Mouse (Mus musculus) myocyte (in vitro differentiated cells): ENCODE results near the gene Nfic. TPM values are rescaled to one million over a fixed set of nuclear protein-coding genes. Genes with fewer than 3 reads are reported as not detected.
A peak's percentile ranks its signal among the peaks of the same experiment; 100 is the strongest.

Source experiments
- H3K27me3 ChIP-seq: one replicate; pipeline ENCODE4 v1.6.1; 2011; ENCODE audit not compliant: control insufficient read depth, insufficient read depth, insufficient read length
- H3K36me3 ChIP-seq: one replicate; pipeline ENCODE4 v1.6.1; 2011; ENCODE audit not compliant: control insufficient read depth, insufficient read depth
- H3K4me2 ChIP-seq: one replicate; pipeline ENCODE4 v1.6.1; 2011; ENCODE audit warnings: low read depth, control low read depth
- H3K4me3 ChIP-seq: one replicate; pipeline ENCODE4 v1.5.1; 2011; ENCODE audit warnings: mild to moderate bottlenecking, control low read depth, moderate library complexity
- H3K79me2 ChIP-seq: one replicate; pipeline ENCODE4 v1.6.1; 2011; ENCODE audit not compliant: control insufficient read depth, insufficient read depth
- H3ac ChIP-seq: one replicate; pipeline ENCODE4 v1.6.1; 2011; ENCODE audit not compliant: control insufficient read depth, insufficient read length
- CEBPB ChIP-seq: IDR thresholded peaks from 2 replicates; pipeline ENCODE4 v1.6.1; 2011; ENCODE audit warnings: mild to moderate bottlenecking, moderate library complexity; ENCODE audit not compliant: poor library complexity, insufficient read depth, severe bottlenecking
- E2F4 ChIP-seq: IDR thresholded peaks from one replicate; pipeline ENCODE4 v1.6.1; 2011; ENCODE audit warnings: mild to moderate bottlenecking, control low read depth, moderate library complexity; ENCODE audit not compliant: insufficient read depth
- MAX ChIP-seq: IDR thresholded peaks from one replicate; pipeline ENCODE4 v1.6.1; 2011; ENCODE audit warnings: low read depth, mild to moderate bottlenecking, control low read depth
- MYOD1 ChIP-seq, 3 experiments: IDR thresholded peaks; one replicate each; pipeline ENCODE4 v1.6.1; 2011; ENCODE audit warnings: control low read depth in 2 of 3, low read depth in 2 of 3, mild to moderate bottlenecking in 2 of 3, moderate library complexity in 1 of 3; ENCODE audit not compliant: insufficient read length in 2 of 3, control insufficient read depth in 1 of 3
- MYOG ChIP-seq, 3 experiments: IDR thresholded peaks; one replicate each; pipeline ENCODE4 v1.6.1; 2011; ENCODE audit warnings: control low read depth in 2 of 3, low read depth in 2 of 3, mild to moderate bottlenecking in 2 of 3; ENCODE audit not compliant: insufficient read length in 2 of 3, control insufficient read depth in 1 of 3, insufficient read depth in 1 of 3
- POLR2A ChIP-seq: IDR thresholded peaks from one replicate; pipeline ENCODE4 v1.6.1; 2011; ENCODE audit warnings: low read depth, mild to moderate bottlenecking, control low read depth, moderate library complexity; ENCODE audit not compliant: insufficient read length
- POLR2AphosphoS2 ChIP-seq: IDR thresholded peaks from one replicate; pipeline ENCODE4 v1.6.1; 2011; ENCODE audit warnings: low read depth, control low read depth; ENCODE audit not compliant: insufficient read length
- REST ChIP-seq: IDR thresholded peaks from one replicate; pipeline ENCODE4 v1.6.1; 2011; ENCODE audit warnings: mild to moderate bottlenecking, control low read depth, moderate library complexity; ENCODE audit not compliant: insufficient read depth, insufficient read length
- SRF ChIP-seq: IDR thresholded peaks from one replicate; pipeline ENCODE4 v1.6.1; 2011; ENCODE audit warnings: low read depth; ENCODE audit not compliant: control insufficient read depth, insufficient read length
- TCF12 ChIP-seq: IDR thresholded peaks from one replicate; pipeline ENCODE4 v1.6.1; 2011; ENCODE audit warnings: mild to moderate bottlenecking, control low read depth; ENCODE audit not compliant: poor library complexity, insufficient read depth, severe bottlenecking
- TCF3 ChIP-seq: IDR thresholded peaks from one replicate; pipeline ENCODE4 v1.6.1; 2011; ENCODE audit warnings: low read depth, control low read depth; ENCODE audit not compliant: insufficient read length
- USF1 ChIP-seq: IDR thresholded peaks from one replicate; pipeline ENCODE4 v1.6.1; 2011; ENCODE audit warnings: low read depth, mild to moderate bottlenecking, control low read depth, moderate library complexity
- polyA plus RNA-seq: library from polyadenylated mRNA; unstranded; fragments of >200 nt; fragmentation: generic; extraction: Trizol; gene quantifications from one replicate; pipeline ENCODE4 v1.2.1, GENCODE M21; 2012; ENCODE audit warnings: missing spikeins

The Nfic gene
- polyA plus RNA-seq, 1 experiment: 115 TPM

DNA sequence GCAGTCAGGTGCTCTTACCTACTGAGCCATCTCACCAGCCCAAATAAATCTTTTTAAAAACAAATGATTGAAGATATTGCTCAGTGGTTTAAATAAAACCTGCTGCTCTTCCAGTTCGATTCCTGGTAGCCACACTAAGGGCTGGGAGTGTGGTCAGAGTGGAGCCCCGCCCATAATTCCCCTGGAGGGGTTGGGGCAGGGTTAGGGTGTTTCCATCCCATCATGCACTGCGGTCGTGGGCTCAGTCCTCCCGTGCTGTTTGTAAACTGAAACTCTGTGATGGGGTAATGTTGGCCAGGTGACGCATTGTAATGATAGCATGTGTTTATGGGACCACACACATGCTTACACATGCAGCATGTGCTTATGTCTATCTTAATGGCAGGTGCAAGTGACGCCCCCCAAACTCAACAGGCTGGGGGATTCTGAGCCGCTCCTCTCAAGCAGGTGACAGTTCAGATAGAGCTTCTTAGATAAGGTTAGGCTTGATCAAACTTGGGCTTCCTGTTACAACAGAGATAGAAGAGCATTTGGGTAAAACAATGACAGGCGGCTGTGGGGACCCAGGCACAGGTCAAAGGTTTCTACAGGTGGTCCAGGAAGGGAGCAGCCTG, 103.7 kb downstream of the Nfic start:
- Histone ChIP-seq H3K79me2 (no peaks in the 10 kb centered on the region), H3K4me2 (peak overlapping the region; percentile 68), H3K4me3 (no peak overlapping the region), H3K27me3 (no peaks in the 10 kb centered on the region), H3ac (no peak overlapping the region), H3K36me3 (peaks cover 9% of the 10 kb centered on the region)
- TF ChIP-seq TCF3 (no peak), TCF12 (no peak), MYOD1 (IDR thresholded peaks at IDR 0.05; ENCODE audit: control insufficient read depth in 1 of 3, insufficient read length in 2 of 3, low read depth in 2 of 3) (peak in 2 of 3 experiments; percentile 30 to 54), POLR2AphosphoS2 (no peak), MYOG (IDR thresholded peaks at IDR 0.05; ENCODE audit: control insufficient read depth in 1 of 3, insufficient read depth in 1 of 3, insufficient read length in 2 of 3, low read depth in 2 of 3) (peak in 1 of 3 experiments; percentile 19)

DNA sequence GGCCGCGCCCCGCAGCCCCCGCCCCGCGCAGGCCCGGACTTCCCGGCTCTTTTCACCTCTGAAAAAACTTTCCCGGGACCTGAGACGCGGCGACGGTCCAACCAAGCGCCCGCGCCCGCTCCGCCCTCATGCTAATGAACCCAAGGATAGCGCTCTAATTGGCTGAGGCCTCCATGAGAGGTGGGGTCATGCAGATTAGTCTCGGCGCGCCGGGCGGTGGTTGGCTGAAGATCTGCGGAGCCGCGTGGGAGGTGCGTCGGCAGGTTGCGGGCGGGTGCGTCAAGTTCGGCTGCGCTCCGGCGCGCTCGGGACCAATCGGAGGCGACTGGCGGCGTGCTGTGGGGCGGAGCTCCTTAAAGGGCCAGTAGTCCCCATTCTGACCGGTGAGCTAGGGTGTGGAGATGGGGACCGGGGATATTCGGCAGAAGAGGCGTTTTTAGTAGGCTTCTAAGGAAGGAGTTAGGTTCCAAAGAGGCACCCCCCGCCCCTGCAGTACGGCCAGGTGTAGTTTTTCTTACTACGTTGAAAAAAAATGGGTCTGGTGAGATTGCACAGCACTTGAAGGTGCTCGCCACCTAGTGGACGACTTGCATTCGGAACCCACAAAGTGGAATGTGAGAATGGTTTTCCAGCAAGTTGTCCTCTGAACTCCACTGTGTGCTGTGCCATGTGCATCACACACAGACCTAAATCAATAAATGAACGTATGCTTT, 104.9 kb downstream of the Nfic start, which contains the start of gene Hmg20b:
Gene Hmg20b (minus strand): TSS at position 130 of the 713 bp plus-strand sequence.
- Histone ChIP-seq H3ac (peak within 1 kb of the TSS; percentile 29), H3K27me3 (no peaks in the 10 kb centered on the region), H3K4me3 (peak within 1 kb of the TSS; percentile 69), H3K36me3 (peaks cover 9% of the 10 kb centered on the region), H3K79me2 (no peaks in the 10 kb centered on the region), H3K4me2 (peak within 1 kb of the TSS; percentile 100)
- TF ChIP-seq MYOD1 (IDR thresholded peaks at IDR 0.05; ENCODE audit: control insufficient read depth in 1 of 3, insufficient read length in 2 of 3, low read depth in 2 of 3): no peak
- peak; percentile 18 for TF ChIP-seq POLR2A

DNA sequence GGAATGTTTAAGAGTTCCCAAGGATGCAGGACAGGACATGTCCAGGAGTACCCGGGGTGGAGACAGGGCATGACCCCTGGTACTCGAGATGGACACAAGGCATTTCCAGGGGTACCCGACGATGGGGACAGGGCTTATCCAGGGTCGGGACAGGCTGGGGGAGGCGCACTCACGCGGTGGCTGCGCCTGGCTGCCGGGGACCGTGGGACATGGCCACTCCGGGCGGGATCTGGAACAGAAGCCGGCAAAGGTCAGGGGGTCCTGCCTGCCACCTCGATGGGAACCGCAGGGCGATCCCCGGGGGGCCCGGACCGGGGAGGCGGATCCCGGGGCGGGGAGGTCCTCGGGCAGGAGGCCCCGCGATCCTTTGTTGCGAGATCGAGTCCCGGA, 105.5 kb downstream of the Nfic start:
- no peaks in the 10 kb centered on the region for H3K27me3 ChIP-seq
- TF ChIP-seq POLR2AphosphoS2: no peak
- TF ChIP-seq CEBPB: no peak
- TF ChIP-seq POLR2A: peak; percentile 44
- TF ChIP-seq SRF: peak; percentile 4
- TF ChIP-seq REST: no peak
- no peak for TF ChIP-seq TCF12
- no peak for TF ChIP-seq MYOG (IDR thresholded peaks at IDR 0.05; ENCODE audit: control insufficient read depth in 1 of 3, insufficient read depth in 1 of 3, insufficient read length in 2 of 3, low read depth in 2 of 3)
- no peak for TF ChIP-seq MAX
- TF ChIP-seq USF1: no peak
- no peak for TF ChIP-seq TCF3
- no peak for TF ChIP-seq E2F4
- H3K4me2 ChIP-seq: peak overlapping the region; percentile 100
- H3ac ChIP-seq: peak overlapping the region; percentile 29
- peaks cover 9% of the 10 kb centered on the region for H3K36me3 ChIP-seq
- H3K79me2 ChIP-seq: no peaks in the 10 kb centered on the region
- peak overlapping the region; percentile 69 for H3K4me3 ChIP-seq

DNA sequence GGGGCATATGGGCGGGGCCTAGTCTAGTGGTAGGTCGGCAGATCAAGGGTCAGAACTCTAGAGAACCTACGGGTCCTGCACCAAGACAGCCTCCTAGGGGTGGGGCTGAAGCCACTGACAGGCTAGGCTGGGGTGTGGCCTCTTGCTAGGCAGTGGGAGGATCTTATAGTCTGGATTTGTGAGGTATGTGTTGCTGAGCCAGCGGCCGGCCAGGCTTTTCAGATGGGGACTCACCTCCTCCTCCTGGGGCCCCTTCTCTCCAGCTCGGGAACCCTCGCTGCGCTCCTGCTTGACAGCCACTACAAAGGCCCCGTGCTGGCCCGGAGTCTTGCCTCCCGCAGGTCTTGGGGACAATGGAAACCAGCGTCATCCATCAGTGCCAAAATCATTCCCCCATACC, 106.3 kb downstream of the Nfic start:
- TF ChIP-seq POLR2A (no peak), CEBPB (no peak), POLR2AphosphoS2 (no peak), MAX (no peak), MYOD1 (IDR thresholded peaks at IDR 0.05; ENCODE audit: control insufficient read depth in 1 of 3, insufficient read length in 2 of 3, low read depth in 2 of 3) (no peak), USF1 (no peak), MYOG (IDR thresholded peaks at IDR 0.05; ENCODE audit: control insufficient read depth in 1 of 3, insufficient read depth in 1 of 3, insufficient read length in 2 of 3, low read depth in 2 of 3) (no peak), TCF12 (no peak), REST (no peak), SRF (no peak), TCF3 (no peak), E2F4 (no peak)
- H3K27me3 ChIP-seq: no peaks in the 10 kb centered on the region
- H3K4me3 ChIP-seq: peak overlapping the region; percentile 69
- H3ac ChIP-seq: peak overlapping the region; percentile 29
- peaks cover 9% of the 10 kb centered on the region for H3K36me3 ChIP-seq
- H3K4me2 ChIP-seq: peak overlapping the region; percentile 100
- no peaks in the 10 kb centered on the region for H3K79me2 ChIP-seq

DNA sequence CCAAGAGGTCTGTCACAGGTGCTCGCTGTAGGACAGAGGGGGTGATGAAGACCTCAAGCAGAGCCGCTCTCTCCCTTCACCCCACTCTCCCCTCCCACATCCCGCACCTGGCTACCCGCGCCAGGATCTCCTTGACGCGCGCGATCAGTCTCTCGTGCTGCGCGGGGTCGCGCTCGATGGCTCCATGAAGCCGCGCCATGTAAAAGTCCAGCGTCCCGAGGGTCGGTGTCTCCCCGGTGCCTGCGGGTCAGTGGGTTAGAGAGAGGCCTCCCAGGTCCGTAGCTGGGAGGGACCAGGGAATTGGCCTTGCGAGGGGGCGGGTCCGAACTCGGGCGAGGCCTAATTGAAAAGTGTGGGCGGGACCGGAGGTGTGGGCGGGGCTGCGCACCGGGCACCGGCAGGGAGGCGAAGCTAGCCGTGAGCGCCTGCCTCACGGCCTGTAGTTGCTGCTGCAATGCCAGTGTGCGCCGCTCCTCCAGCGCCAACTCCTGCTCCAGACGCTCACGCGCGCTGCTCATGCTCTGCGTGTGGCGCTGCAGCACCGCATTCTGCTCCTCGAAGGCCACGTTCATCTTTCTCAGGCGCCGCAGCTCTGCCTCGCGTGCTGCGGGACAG, 108.9 kb downstream of the Nfic start:
- Histone ChIP-seq H3K79me2 (no peaks in the 10 kb centered on the region), H3K27me3 (peaks cover 12% of the 10 kb centered on the region), H3K4me2 (no peak overlapping the region)

More for the DNA sequence above, 108.9 kb downstream of the Nfic start:
- H3K36me3 ChIP-seq: peaks cover 9% of the 10 kb centered on the region
- TF ChIP-seq POLR2AphosphoS2: peak; percentile 41
- no peak for TF ChIP-seq TCF3
- no peak overlapping the region for H3K4me3 ChIP-seq
- no peak overlapping the region for H3ac ChIP-seq

Other genes with a start within 250 kb of the Nfic start
- 0.11 TPM for gene Atcay, start 224.8 kb downstream of the Nfic start, polyA plus RNA-seq
- gene Zfr2, start 222.5 kb downstream of the Nfic start, polyA plus RNA-seq: 2.3 TPM
- 0.67 TPM for gene Matk, start 202.7 kb downstream of the Nfic start, polyA plus RNA-seq
- 167 TPM for gene Mrpl54, start 188.7 kb downstream of the Nfic start, polyA plus RNA-seq
- gene Apba3, start 188.7 kb downstream of the Nfic start, polyA plus RNA-seq: 166 TPM
- gene Tjp3, start 164.1 kb downstream of the Nfic start, polyA plus RNA-seq: 0.17 TPM
- gene Pip5k1c, start 162.7 kb downstream of the Nfic start, polyA plus RNA-seq: 23.3 TPM
- gene Cactin, start 134.5 kb downstream of the Nfic start, polyA plus RNA-seq: 31.3 TPM
- gene Tbxa2r, start 126.9 kb downstream of the Nfic start, polyA plus RNA-seq: 0.16 TPM
- 0.10 TPM for gene Gipc3, start 112.4 kb downstream of the Nfic start, polyA plus RNA-seq
- 80.2 TPM for gene Hmg20b, start 105.2 kb downstream of the Nfic start, polyA plus RNA-seq
- gene Mfsd12, start 98.1 kb downstream of the Nfic start, polyA plus RNA-seq: 21.7 TPM
- 0.92 TPM for gene 4930404N11Rik, start 89.8 kb downstream of the Nfic start, polyA plus RNA-seq
- gene Fzr1, start 77.1 kb downstream of the Nfic start, polyA plus RNA-seq: 42.0 TPM
- gene Dohh, start 71.2 kb downstream of the Nfic start, polyA plus RNA-seq: 103 TPM
- gene Gm48551, start 71.2 kb downstream of the Nfic start, polyA plus RNA-seq: 1.7 TPM
- 0.73 TPM for gene Gm48552, start 66.6 kb downstream of the Nfic start, polyA plus RNA-seq
- gene Smim24, start 62.6 kb downstream of the Nfic start, polyA plus RNA-seq: 0.30 TPM
- 0.37 TPM for gene Celf5, start 27.1 kb upstream of the Nfic start, polyA plus RNA-seq
- gene Ncln, start 40.8 kb upstream of the Nfic start, polyA plus RNA-seq: 153 TPM
- not detected for gene S1pr4, start 44.5 kb upstream of the Nfic start, polyA plus RNA-seq
- gene Gna15, start 68.6 kb upstream of the Nfic start, polyA plus RNA-seq: not detected
- 58.2 TPM for gene Gna11, start 89.6 kb upstream of the Nfic start, polyA plus RNA-seq
- gene Aes, start 103.9 kb upstream of the Nfic start, polyA plus RNA-seq: 639 TPM
- 11.3 TPM for gene Tle2, start 118.9 kb upstream of the Nfic start, polyA plus RNA-seq
- 15.3 TPM for gene Tle6, start 145.4 kb upstream of the Nfic start, polyA plus RNA-seq
- gene BC025920, start 150.6 kb upstream of the Nfic start, polyA plus RNA-seq: 0.78 TPM
- gene Sirt6, start 172.2 kb upstream of the Nfic start, polyA plus RNA-seq: 28.0 TPM
- 11.8 TPM for gene Ankrd24, start 172.9 kb upstream of the Nfic start, polyA plus RNA-seq
- gene Gm10778, start 193.4 kb upstream of the Nfic start, polyA plus RNA-seq: 0.59 TPM
- gene Zfp433, start 249.2 kb upstream of the Nfic start, polyA plus RNA-seq: 1.1 TPM